Mouse (Mus musculus) megakaryocyte, embryonic 14.5 days (primary cell): ENCODE results near the gene Prdx1.

Source experiments
- FLI1 ChIP-seq: IDR thresholded peaks from 2 replicates; pipeline ENCODE4 v1.6.1; 2012; ENCODE audit warnings: low read length, inconsistent platforms, mixed read lengths
- GATA1 ChIP-seq: IDR thresholded peaks from 3 replicates; pipeline ENCODE4 v1.6.1; 2012; ENCODE audit warnings: mixed read lengths, low read length, inconsistent platforms, borderline replicate concordance

DNA sequence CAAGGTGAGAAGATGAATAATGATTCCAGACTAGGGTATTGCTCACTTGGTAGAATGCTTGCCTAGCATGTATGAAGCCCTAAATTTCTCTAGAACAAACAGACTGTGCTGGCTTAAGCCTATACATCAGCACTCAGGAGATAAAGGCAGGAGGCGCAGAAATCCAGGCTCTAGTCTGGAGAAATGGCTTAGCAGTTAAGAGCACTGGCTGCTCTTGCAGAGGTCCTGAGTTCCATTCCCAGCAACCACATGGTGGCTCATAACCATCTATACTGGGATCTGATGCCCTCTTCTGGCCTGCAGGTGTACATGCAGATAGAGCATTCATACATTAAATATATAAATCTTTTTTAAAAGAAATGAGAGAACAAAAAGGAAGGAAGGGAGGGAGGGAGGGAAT is 43.3 kb upstream of the Prdx1 start:
- TF ChIP-seq GATA1 (no peak), FLI1 (no peak)
